Mouse (Mus musculus) midbrain, embryonic 14.5 days (tissue): ENCODE data around the gene Plin3. TPM values are rescaled to one million over a fixed set of nuclear protein-coding genes. Genes with fewer than 3 reads are reported as not detected.

Source experiments
- ATAC-seq: fragments of 200-750 bp; cut with Nextera tagmentation; 2 replicates; pipeline ENCODE4 v1.8.0; 2017; ENCODE audit warnings: moderate number of reproducible peaks, moderate library complexity; ENCODE audit not compliant: low FRiP score, low TSS enrichment
- DNase-seq: peaks from one replicate; pipeline ENCODE4 v3.0.0-alpha.2; 2015
- H3K27ac ChIP-seq: fragments of 300-500 bp; sonication (generic); replicated peaks from 2 replicates; pipeline ENCODE4 v1.5.1; 2014; ENCODE audit warnings: mild to moderate bottlenecking, low read depth, low read length, moderate library complexity
- H3K27me3 ChIP-seq: fragments of 300-500 bp; sonication (generic); 2 replicates; pipeline ENCODE4 v1.6.1; 2014; ENCODE audit warnings: low read length, control low read depth, mixed read lengths; ENCODE audit not compliant: control insufficient read depth, insufficient read depth
- H3K36me3 ChIP-seq: fragments of 300-500 bp; sonication (generic); 2 replicates; pipeline ENCODE4 v1.6.1; 2014; ENCODE audit warnings: low read length, control low read depth; ENCODE audit not compliant: control insufficient read depth, insufficient read depth
- H3K4me1 ChIP-seq: fragments of 300-500 bp; sonication (generic); 2 replicates; pipeline ENCODE4 v1.6.1; 2014; ENCODE audit warnings: mild to moderate bottlenecking, antibody characterized with exemption, low read length, control low read depth; ENCODE audit not compliant: control insufficient read depth, insufficient read depth
- H3K4me2 ChIP-seq: fragments of 300-500 bp; sonication (generic); 2 replicates; pipeline ENCODE4 v1.6.1; 2014; ENCODE audit warnings: mild to moderate bottlenecking, low read length, moderate library complexity
- H3K4me3 ChIP-seq: fragments of 300-500 bp; sonication (generic); replicated peaks from 2 replicates; pipeline ENCODE4 v1.5.1; 2014; ENCODE audit warnings: low read depth, low read length
- H3K9ac ChIP-seq: fragments of 300-500 bp; sonication (generic); replicated peaks from 2 replicates; pipeline ENCODE4 v1.6.1; 2014; ENCODE audit warnings: mild to moderate bottlenecking, low read length, moderate library complexity
- H3K9me3 ChIP-seq: fragments of 300-500 bp; sonication (generic); 2 replicates; pipeline ENCODE4 v1.6.1; 2016; ENCODE audit warnings: low read length, control low read depth, mixed read lengths; ENCODE audit not compliant: control insufficient read depth
- WGBS: fragments of 180-500 bp; shearing (Covaris S2); extraction: QIAGEN DNeasy Blood & Tissue Kit; methylation state at CpG from one replicate; pipeline ENCODE4 v1.1.7; 2014; 5-methylcytosine and 5-hydroxymethylcytosine counted together
- polyA plus RNA-seq: library from polyadenylated mRNA; unstranded; fragments of >200 nt; fragmentation: Nextera tagmentation; extraction: Ambion mirVana; gene quantifications from 2 replicates; pipeline ENCODE4 v1.2.1, GENCODE M21; 2014

Gene Plin3
- polyA plus RNA-seq, 1 experiment from 2014 or later: 11.6 TPM

DNA sequence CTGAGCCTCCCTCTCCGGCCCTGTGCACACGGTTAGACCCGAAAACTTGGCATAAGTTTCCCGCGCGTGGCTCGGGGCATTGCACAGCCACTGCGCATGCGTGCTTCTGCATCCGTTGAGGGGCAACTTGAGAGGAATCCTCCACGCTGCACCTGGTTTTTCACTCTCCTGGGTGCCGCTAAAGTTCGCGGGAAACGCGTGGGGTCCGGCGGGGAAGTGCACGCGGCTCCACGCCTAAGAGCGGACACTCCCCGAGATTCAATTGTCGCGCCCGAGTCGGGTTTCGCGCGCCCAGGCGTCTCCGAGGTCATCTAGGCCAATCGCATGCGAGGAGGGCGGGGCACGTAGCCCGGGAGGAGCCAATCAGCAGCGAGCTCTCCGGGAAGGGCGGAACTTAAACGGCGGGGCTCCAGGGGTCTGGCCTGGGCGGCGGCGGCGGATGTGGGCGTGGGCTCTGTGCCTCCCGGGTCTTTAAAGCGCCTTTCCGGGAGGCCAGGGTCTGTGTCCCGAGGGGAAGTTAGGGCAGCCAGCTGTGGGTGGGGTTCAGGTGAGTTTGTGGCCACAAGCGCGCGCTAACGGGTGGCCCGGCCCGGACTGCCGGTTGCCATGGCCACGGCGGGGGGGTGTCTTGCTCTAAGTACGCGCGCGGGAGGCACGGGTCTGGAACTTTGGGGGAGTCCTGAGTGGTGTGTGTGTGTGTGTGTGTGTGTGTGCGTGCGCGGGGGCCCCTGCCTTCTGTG is 11.3 kb upstream of the Plin3 start:
- DNase-seq (peak; percentile 97), ATAC-seq (peak; percentile 95)
- 0 out of 2 replicates have a peak overlapping the region, but pooled peaks have one; percentile 32 for H3K27ac ChIP-seq
- H3K27me3 ChIP-seq: no peaks in the 10 kb centered on the region
- WGBS: under 1% methylated on average over 68 of the region's 68 CpGs
- no peaks in the 10 kb centered on the region for H3K9me3 ChIP-seq
- peak overlapping the region; percentile 86 for H3K4me2 ChIP-seq
- peaks cover 17% of the 10 kb centered on the region for H3K4me1 ChIP-seq
- 0 out of 2 replicates have a peak, but pooled peaks cover 2% of the 10 kb centered on the region for H3K36me3 ChIP-seq
- H3K4me3 ChIP-seq: peak overlapping the region; percentile 73
- H3K9ac ChIP-seq: peak overlapping the region; percentile 53

DNA sequence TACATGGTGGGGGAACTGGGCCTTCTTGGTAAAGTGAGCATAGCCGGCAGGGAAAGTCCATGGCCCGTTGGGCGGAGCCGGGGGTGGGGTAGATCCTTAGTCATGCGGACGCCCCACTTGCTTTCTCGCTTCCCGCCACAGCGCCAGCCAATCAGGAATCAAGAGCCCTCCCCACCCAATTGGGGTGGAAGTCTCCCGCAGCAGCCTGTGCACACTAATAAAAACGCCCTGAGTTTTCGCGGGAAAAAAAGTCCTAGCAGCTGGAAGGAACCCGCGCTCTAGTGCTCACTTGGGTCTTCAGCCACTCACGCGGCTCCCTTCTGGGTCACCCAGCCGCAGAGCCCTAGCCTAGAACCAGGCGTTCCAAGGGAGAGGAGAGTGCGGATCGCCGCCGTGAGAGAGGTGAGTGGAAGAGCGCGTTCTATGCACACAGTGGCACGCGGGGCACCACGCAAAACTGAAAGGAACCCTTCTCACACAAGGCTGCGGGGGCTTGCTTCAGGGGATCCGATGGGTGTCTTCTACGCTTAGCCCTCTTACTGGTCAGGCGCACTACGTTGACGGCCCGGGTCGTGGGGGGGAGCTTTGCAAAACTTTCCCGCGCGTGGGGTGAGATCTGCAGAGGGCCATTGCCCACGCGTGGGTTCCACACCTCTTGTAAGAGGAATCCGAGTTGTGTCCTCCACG is 10.6 kb upstream of the Plin3 start, which contains the start of gene Uhrf1:
Gene Uhrf1 (plus strand): TSS at position 162 of the 687 bp plus-strand sequence.
- peak; percentile 15 for ATAC-seq
- peak; percentile 57 for DNase-seq
- H3K9ac ChIP-seq: peak within 1 kb of the TSS; percentile 53; the same call in 1 of the 2 replicates
- H3K9me3 ChIP-seq: no peaks in the 10 kb centered on the region
- 0 out of 2 replicates have a peak within 1 kb of the TSS, but pooled peaks have one; percentile 32 for H3K27ac ChIP-seq
- peak within 1 kb of the TSS; percentile 86 for H3K4me2 ChIP-seq
- no peaks in the 10 kb centered on the region for H3K36me3 ChIP-seq
- H3K4me3 ChIP-seq: peak within 1 kb of the TSS; percentile 73
- peaks cover 17% of the 10 kb centered on the region for H3K4me1 ChIP-seq
- no peaks in the 10 kb centered on the region for H3K27me3 ChIP-seq
- WGBS: under 1% methylated on average over 43 of the region's 43 CpGs

DNA sequence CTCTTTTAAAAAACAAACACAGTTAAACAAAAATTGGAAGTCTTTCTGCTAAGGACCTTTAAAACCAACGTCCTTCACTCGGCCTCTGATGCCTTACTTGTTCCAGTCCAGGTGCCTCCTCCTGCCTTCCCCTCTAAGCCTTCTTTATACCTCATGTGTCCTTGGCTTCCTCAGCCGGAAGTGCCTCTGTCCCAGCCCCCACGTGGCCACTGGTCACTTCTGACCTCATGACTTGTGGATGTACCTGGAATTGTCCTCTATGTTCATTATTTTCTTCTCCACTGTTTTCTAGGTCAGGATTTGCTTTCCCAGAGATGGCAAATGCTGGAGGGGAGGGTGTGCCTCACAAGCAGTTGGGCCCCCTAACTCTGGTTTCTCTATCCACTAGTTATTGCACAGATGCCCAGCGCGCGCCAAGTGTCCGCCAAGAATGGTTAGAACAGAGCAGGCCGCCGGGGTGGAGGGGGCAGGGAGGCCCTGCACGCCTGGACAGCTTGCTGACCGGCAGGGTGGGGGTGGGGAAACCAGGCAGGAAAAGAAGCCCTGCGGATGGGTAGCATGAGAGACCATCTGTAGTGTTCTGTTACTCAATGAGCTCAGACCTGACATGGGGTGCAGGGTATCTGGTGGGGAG is 9.8 kb upstream of the Plin3 start:
- no peak overlapping the region for H3K27ac ChIP-seq
- peaks cover 17% of the 10 kb centered on the region for H3K4me1 ChIP-seq

DNA sequence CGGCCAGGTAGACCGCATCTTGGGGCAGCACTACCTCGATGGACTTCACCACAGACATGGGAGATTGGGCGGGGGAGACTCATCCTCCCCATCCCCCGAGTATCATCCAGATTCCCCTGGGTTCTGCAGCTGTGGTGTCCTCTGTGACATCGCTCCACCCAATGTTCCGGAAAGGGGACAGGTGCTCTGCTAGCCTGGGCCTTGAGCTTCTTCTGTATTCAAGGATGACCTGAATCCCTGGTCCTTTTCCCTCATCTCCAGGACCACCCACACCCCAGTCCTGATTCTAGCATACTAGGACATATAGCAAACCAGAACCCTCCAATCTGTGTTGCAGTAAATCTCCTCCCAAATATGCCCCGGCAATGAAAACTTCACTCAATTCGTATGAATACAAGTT is 7.5 kb upstream of the Plin3 start, which contains the start of gene Arrdc5:
Gene Arrdc5 (minus strand): TSS at position 101 of the 400 bp plus-strand sequence.
- Histone ChIP-seq H3K27ac (no peak within 1 kb of the TSS), H3K36me3 (no peaks in the 10 kb centered on the region), H3K27me3 (no peaks in the 10 kb centered on the region), H3K9me3 (no peaks in the 10 kb centered on the region), H3K4me2 (no peak within 1 kb of the TSS), H3K4me3 (no peak within 1 kb of the TSS), H3K9ac (no peak within 1 kb of the TSS), H3K4me1 (peaks cover 17% of the 10 kb centered on the region)
- 95% methylated on average over 9 of the region's 9 CpGs for WGBS
- DNase-seq (no peak), ATAC-seq (no peak)

More for the DNA sequence above, 9.8 kb upstream of the Plin3 start:
- Histone ChIP-seq H3K27me3 (no peaks in the 10 kb centered on the region), H3K4me2 (peak overlapping the region; percentile 86; the same call in 1 of the 2 replicates), H3K9me3 (no peaks in the 10 kb centered on the region), H3K36me3 (no peaks in the 10 kb centered on the region), H3K9ac (no peak overlapping the region), H3K4me3 (no peak overlapping the region)
- WGBS: 13% methylated on average over 13 of the region's 13 CpGs
- ATAC-seq (no peak), DNase-seq (no peak)

DNA sequence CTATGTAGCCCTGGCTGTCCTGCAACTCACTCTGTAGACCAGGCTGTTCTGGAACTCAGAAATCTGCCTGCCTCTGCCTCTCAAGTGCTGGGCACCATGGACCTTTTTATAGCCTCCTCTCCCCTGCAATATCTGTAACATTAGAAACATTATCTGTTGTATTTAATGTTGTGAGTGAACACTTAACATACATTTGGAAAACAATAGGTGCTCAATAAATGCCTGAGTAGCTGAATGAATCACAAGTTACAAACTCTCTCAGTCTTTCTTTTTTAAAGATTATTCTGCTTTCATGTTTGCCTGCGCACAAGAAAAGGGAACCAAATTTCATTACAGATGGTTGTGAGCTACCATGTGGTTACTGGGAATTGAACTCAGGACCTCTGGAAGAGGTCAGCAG is 5.6 kb upstream of the Plin3 start:
- Histone ChIP-seq H3K9ac (no peak overlapping the region), H3K36me3 (no peaks in the 10 kb centered on the region), H3K4me1 (peaks cover 3% of the 10 kb centered on the region), H3K27me3 (no peaks in the 10 kb centered on the region), H3K27ac (no peak overlapping the region), H3K4me2 (no peak overlapping the region), H3K4me3 (no peak overlapping the region), H3K9me3 (no peaks in the 10 kb centered on the region)
- no peak for DNase-seq
- WGBS: 97% methylated on average over 1 of the region's 1 CpGs
- no peak for ATAC-seq

DNA sequence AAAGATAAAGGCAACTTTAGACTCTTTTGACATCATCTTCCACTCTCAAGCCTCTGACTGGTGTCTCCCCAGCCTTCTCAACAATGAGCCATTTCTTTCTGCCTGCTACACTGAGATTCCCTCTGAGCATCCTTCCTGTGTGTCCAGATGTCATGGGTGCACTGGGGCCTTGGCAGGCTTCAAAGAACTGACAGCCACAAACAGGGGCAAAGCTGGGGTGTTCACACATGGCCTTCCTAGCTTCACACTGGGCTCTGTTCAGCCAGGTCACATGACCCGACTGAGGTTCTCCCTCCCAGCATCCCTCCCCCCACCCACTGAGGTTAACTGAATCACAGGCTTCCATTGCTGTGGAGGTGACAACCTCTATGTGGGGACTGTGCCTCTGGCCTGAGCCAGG is 3.5 kb upstream of the Plin3 start:
- no peak overlapping the region for H3K9ac ChIP-seq
- no peak for ATAC-seq
- no peaks in the 10 kb centered on the region for H3K36me3 ChIP-seq
- no peak overlapping the region for H3K27ac ChIP-seq
- H3K4me3 ChIP-seq: no peak overlapping the region
- WGBS: 83% methylated on average over 1 of the region's 1 CpGs
- no peak overlapping the region for H3K4me2 ChIP-seq
- no peaks in the 10 kb centered on the region for H3K9me3 ChIP-seq
- DNase-seq: no peak
- peaks cover 4% of the 10 kb centered on the region; the same call in 1 of the 2 replicates for H3K4me1 ChIP-seq
- no peaks in the 10 kb centered on the region for H3K27me3 ChIP-seq

DNA sequence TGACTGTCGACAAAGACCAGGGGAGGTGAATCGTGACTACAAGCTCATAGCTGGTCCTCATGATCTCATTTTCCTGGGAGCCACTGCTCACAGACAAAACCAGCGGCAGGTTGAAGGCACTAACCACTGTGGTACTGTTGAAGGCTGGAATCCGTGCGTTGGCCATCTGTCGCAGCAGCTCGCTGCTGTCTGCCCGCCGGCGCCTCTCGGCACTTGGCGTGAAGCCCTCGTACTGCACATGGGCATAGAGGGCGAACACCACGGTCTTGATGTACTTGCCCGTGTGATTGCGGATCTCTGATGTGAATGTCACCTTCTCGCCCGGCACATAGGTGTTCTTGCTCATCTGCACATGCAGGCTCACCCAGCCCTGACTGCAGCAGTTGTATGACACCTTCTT is 1.6 kb upstream of the Plin3 start:
- no peak for DNase-seq
- peaks cover 18% of the 10 kb centered on the region for H3K4me1 ChIP-seq
- no peak for ATAC-seq
- no peak overlapping the region for H3K27ac ChIP-seq
- H3K36me3 ChIP-seq: no peaks in the 10 kb centered on the region
- 91% methylated on average over 19 of the region's 19 CpGs for WGBS
- H3K4me2 ChIP-seq: no peak overlapping the region
- no peak overlapping the region for H3K9ac ChIP-seq
- no peaks in the 10 kb centered on the region for H3K9me3 ChIP-seq
- no peak overlapping the region for H3K4me3 ChIP-seq
- no peaks in the 10 kb centered on the region for H3K27me3 ChIP-seq

DNA sequence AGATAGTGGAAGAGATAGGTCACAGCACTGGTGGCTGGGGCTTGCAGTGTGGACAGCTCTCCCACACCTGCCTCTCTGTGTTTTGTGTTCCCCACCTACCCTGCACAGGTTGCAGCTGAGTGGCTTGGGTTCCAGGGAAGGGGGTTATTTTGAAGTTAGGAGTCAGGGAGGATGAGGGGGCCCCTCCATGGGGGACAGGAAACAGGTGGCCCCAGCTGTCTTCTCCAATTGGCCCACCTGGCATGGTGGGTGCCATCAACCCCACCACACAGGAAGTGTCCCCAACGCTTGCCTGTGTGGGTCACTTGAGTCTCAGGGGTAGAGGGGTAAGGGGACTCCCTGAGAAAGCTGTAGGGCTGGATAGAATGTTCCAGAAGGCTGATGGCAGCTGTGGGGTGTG is 618 bp upstream of the Plin3 start:
- Histone ChIP-seq H3K4me1 (peaks cover 22% of the 10 kb centered on the region), H3K36me3 (no peaks in the 10 kb centered on the region), H3K4me3 (no peak overlapping the region), H3K27ac (no peak overlapping the region), H3K9me3 (no peaks in the 10 kb centered on the region), H3K27me3 (no peaks in the 10 kb centered on the region), H3K4me2 (no peak overlapping the region), H3K9ac (no peak overlapping the region)
- DNase-seq (no peak), ATAC-seq (no peak)
- WGBS: 78% methylated on average over 1 of the region's 1 CpGs
